Mouse (Mus musculus) thymus, adult 2 months (tissue): Measurements from ENCODE around the gene Gipc1.

Source experiments
- CTCF ChIP-seq: fragments of 200-500 bp; IDR thresholded peaks from 2 replicates; pipeline ENCODE4 v1.5.1; 2012; ENCODE audit warnings: mild to moderate bottlenecking, control low read depth, low read length, moderate library complexity, borderline replicate concordance; ENCODE audit not compliant: control insufficient read depth, poor library complexity, insufficient read depth; ENCODE audit errors: extremely low read depth
- POLR2A ChIP-seq: fragments of 200-500 bp; IDR thresholded peaks from 2 replicates; pipeline ENCODE4 v1.6.1; 2012; ENCODE audit warnings: mild to moderate bottlenecking, low read length, control low read depth, moderate library complexity; ENCODE audit not compliant: control insufficient read depth, poor library complexity, insufficient read depth; ENCODE audit errors: extremely low read depth

GRCm38 (mm10) chr8:83613695-83614094 lies 38.8 kb upstream of the Gipc1 start:
- TF ChIP-seq POLR2A, result no peak
- TF ChIP-seq CTCF, result no peak
